Mouse (Mus musculus) left cerebral cortex, adult 11 months (tissue): ENCODE results near the gene Dysf.

Source experiments
- DNase-seq: peaks from one replicate; pipeline ENCODE4 v3.0.0; 2022; ENCODE audit warnings: low spot score

Dysf gene

GRCm38 (mm10) chr6:84168571-84168970 lies 160.2 kb downstream of the Dysf start:
- DNase-seq = no peak

- DNase-seq = no peak
Observed at GRCm38 (mm10) chr6:84173626-84174025, 165.2 kb downstream of the Dysf start.

- DNase-seq = no peak
Observed at GRCm38 (mm10) chr6:84178776-84179405, 170.5 kb downstream of the Dysf start.

- no peak for DNase-seq
Observed at GRCm38 (mm10) chr6:84181452-84181851, 173.1 kb downstream of the Dysf start.

GRCm38 (mm10) chr6:84191656-84192250 lies 183.4 kb downstream of the Dysf start:
- no peak for DNase-seq

- no peak for DNase-seq
Observed at GRCm38 (mm10) chr6:84196511-84196910, 188.1 kb downstream of the Dysf start.

GRCm38 (mm10) chr6:84197811-84198213 lies 189.4 kb downstream of the Dysf start:
- no peak for DNase-seq

- DNase-seq = no peak
Observed at GRCm38 (mm10) chr6:84201721-84202490, 193.5 kb downstream of the Dysf start.

- DNase-seq = no peak
Observed at GRCm38 (mm10) chr6:84205611-84206010, 197.2 kb downstream of the Dysf start.

GRCm38 (mm10) chr6:84208589-84208988 lies 200.2 kb downstream of the Dysf start:
- DNase-seq = no peak

- DNase-seq = no peak
Observed at GRCm38 (mm10) chr6:84209736-84210434, 201.5 kb downstream of the Dysf start.

GRCm38 (mm10) chr6:84211473-84211872 lies 203.1 kb downstream of the Dysf start:
- DNase-seq = no peak

- no peak for DNase-seq
Observed at GRCm38 (mm10) chr6:84213101-84213500, 204.7 kb downstream of the Dysf start.

- DNase-seq = no peak
Observed at GRCm38 (mm10) chr6:84217216-84217933, 209.0 kb downstream of the Dysf start.

GRCm38 (mm10) chr6:84219119-84219518 lies 210.7 kb downstream of the Dysf start:
- DNase-seq = no peak

GRCm38 (mm10) chr6:84224861-84225260 lies 216.5 kb downstream of the Dysf start:
- no peak for DNase-seq

- DNase-seq = peak; percentile 37
Observed at GRCm38 (mm10) chr6:84225587-84225986, 217.2 kb downstream of the Dysf start.

GRCm38 (mm10) chr6:84228196-84228595 lies 219.8 kb downstream of the Dysf start:
- no peak for DNase-seq

GRCm38 (mm10) chr6:84228786-84229185 lies 220.4 kb downstream of the Dysf start:
- DNase-seq = no peak

- no peak for DNase-seq
Observed at GRCm38 (mm10) chr6:84229739-84230138, 221.3 kb downstream of the Dysf start.

- no peak for DNase-seq
Observed at GRCm38 (mm10) chr6:84231108-84231507, 222.7 kb downstream of the Dysf start.
